Mouse (Mus musculus) c-Kit-positive CD71-positive TER-119-negative erythroid progenitor cells, embryonic 14.5 days (primary cell): ENCODE results near the gene Pxk.

ENCODE experiments used
- DNase-seq: peaks from one replicate; pipeline ENCODE4 v3.0.0-alpha.2; 2013; ENCODE audit warnings: low read depth

Pxk gene

DNA sequence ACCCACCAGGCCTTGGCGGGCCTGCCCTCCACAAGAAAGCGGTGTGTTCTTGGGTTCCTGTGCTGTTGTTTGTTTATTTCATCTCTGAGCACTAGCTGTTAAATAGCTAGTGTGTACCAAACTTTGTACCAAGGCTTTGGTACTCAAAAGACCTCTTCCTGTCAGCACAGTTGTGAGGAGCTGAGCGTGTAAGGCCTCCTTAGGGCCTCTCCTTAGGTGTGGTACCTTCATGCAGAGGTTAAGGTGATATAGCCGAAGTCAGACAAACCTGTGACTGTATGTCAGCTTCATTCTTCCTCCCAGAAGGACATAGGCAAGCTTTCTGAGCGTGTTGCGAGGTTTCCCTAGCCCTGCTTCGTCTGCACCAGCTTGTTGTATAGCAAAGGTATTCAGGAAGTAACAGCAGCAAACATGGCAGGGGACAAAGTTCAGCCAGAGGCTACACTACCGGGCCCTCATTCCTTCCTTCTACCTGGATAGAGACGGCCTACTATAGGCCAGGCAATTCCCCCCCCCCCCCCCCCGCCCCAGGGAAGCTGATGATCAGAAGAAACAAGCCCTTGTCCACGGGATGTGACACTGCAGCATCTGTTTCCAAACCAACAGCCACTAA is 48.7 kb downstream of the Pxk start:
- DNase-seq = no peak

- no peak for DNase-seq
These were observed 50.8 kb downstream of the Pxk start for GRCm38 (mm10) chr14:8148842-8149241.

DNA sequence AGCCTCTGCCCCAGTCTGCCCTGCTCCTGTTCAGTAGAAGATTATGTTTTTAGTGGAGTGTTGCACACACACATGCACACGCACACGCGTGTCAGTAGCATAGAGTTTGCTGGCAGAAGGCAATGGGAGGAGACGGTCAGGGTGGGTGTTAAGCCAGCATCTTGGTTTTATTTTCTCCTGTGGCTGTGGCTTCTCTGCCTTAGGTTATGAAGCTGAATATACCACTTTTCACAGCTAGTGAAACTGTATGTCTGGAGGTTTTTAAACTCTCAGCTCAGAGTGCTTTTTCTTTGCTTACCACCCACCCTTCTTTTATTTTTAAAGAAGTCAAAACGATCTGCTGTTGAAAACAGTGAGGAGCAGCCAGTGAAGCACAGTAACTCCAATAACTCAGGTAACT is 53.7 kb downstream of the Pxk start:
- DNase-seq = no peak

GRCm38 (mm10) chr14:8154072-8154471 is 56.1 kb downstream of the Pxk start:
- DNase-seq = no peak

DNA sequence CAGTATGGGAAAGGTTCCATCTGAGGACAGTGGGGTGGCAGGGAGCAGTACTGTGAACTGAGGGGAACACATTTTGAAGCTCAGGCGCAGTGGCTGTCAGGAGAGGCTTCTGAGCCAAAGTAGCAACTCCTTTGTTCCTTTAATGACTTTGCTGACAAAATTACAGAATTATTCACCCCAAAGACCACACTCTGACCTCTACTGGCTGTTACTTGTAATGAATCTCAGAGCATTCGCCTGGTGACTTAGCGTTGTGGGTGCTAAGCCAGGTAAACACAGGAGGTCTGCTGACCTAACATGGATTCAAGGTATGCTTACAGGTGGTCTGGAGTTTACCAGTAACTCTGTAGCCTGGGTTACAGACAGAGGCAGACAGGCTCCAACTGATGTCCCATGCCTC is 58.9 kb downstream of the Pxk start:
- DNase-seq = no peak

- DNase-seq = no peak
These were observed 60.7 kb downstream of the Pxk start for GRCm38 (mm10) chr14:8158721-8159120.

GRCm38 (mm10) chr14:8159141-8159540 is 61.1 kb downstream of the Pxk start:
- no peak for DNase-seq

- DNase-seq = no peak
These were observed 63.8 kb downstream of the Pxk start for GRCm38 (mm10) chr14:8161777-8162176.

DNA sequence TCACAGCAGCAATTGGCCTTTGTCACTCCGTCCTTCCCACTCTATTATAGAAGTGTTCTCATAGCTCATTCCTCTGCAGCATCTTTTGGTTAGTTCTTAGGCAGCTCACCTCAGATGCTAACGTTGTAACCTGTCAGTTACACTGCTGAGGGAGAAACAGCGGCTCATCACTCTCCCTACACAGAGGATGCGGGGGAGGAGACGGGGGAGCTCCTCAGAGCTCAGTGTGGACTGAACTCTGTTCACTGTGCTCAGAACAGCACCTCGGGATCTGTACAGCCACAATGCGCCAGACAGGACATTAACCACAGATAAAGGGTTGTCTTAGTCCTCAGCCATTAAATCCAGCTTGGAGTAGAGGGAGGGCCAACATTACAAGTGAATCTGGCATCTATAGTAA is 66.5 kb downstream of the Pxk start:
- no peak for DNase-seq

DNA sequence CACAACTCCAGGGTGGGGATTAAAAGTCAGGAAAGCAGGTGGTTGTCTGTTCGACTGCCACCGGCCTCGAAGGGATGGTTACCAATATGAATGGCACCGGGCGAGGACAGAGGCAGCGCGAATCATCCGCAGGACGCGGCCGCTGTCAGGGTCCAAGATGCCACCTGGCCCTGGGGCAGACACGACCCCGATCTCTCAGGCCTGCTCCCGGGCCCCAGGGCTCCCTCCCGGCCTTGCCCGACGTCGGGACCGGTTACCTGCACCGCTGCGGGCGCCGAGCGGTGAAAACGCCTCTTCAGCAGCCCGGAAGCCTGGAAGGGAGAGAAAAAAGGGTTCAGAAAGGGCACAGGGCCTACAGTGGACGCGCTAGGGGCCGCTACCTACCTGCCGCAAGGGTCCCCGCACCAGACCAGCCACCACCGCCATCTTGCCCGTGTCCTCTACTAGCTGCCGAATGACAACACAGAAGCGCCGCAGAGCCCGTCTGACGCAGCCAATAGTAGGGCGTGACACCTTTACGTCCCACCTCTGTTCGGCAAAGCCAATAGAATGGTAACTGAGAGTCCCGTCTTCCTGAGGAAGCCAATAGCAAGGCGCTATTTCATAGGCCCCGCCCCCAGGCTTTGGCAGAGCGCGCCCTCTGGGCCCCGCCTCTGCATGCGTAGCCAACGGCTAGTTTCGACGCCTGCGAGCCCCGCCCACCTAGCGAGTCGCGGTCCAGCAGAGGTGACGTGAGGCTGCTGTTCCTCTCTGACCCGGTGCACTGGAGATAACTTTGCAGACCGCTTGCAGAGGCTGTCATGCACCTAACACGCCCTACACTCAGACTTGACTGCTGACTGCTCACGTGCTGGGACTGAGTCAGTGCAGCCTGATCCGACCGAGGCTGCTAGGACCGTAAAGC is 74.7 kb downstream of the Pxk start, which contains the start of gene Pdhb:
Gene Pdhb, minus strand, starts transcription at position 519 of the 904 bp plus-strand sequence.
- DNase-seq = peak; percentile 98

- DNase-seq = peak; percentile 51
These were observed 75.7 kb downstream of the Pxk start for GRCm38 (mm10) chr14:8173542-8174250.

DNA sequence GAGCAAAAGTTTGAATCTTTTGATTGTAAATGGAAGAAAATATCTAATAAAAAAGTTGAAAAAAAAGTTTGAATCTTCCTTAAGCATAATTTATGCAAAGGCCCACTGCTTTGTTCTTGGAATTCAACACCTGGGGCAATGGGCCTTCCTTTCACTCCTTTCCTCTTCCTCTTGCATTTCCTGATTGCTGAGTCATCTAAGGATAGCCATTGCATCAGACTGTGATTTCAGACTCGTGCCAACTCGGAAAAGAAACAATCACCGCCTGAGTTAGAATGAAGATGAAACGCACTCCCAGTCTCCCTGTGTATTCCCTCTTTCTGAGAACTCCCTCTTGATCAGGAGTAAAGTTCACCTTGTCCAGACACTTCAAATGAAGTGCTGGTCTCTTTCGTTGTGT is 76.6 kb downstream of the Pxk start:
- no peak for DNase-seq

DNA sequence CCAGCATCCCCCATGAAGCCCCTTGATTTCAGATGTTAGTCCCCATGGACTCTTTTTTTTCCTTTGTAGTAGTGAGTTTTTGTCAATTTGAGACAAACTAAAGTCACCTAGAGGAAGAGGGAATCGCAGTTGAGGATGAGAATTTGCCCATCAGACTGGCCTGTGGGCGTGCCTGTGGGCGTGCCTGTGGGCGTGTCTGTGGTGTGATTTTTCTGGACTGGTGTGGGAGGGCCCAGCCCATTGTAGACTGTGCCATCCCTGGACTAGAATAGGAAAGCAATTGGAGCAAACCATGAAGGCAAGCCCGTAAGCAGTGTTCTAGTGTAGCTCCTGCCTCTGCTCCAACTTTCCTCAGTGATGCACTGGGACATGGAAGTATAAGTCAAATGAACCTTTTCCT is 78.2 kb downstream of the Pxk start:
- no peak for DNase-seq

- no peak for DNase-seq
These were observed 82.5 kb downstream of the Pxk start for GRCm38 (mm10) chr14:8180371-8181035.

- no peak for DNase-seq
These were observed 85.3 kb downstream of the Pxk start for GRCm38 (mm10) chr14:8183330-8183729.

GRCm38 (mm10) chr14:8186278-8187045 is 88.5 kb downstream of the Pxk start:
- DNase-seq = no peak

GRCm38 (mm10) chr14:8190556-8190955 is 92.5 kb downstream of the Pxk start:
- DNase-seq = no peak

DNA sequence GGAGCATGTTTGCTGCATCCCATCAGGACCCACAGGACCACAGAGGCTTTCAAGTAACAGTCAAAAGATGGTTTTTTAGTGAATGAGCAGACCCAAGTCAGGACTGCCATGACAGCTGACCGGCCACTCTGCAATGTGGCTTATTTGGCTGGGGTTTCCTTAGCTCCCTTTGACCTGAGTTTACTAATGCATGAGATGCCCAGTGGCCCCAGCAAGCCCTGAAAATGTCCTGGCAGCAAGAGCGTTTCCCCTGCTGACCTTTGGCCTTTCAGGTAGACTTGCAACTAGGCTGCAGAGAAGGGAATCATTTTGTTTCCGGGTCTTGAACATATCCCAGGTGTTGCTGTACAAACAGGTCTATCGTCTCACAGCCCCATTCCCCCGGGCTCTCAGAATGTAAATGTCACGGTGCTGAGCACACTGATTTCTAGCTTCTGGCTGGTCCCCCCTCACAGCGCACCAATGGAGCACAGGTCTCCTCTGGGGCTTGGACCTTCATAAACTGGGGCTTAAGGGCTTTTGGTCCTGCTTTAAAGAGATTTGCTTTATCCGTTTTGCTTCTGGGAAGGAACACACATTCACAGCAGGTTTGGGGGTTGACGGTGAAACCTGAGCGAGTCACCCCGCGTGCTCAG is 93.4 kb downstream of the Pxk start:
- no peak for DNase-seq

DNA sequence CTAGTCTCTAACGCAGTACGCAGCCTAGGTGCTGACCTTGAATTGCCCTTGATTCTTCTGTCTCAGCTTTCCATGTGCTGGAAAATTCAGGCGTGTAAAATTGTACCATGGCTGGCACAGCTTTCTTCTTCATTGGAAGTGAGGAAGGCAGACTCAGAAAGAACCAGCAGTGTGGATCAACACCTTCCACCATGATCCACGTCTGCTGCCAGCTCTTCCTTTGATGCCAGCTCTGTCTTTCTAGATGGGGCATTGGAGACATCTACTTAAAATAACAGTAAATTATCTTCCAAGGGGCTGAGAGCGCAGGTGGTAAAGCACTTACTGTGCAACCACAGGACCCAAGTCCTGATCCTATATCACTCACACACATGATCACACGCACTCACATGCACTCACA is 94.7 kb downstream of the Pxk start:
- DNase-seq = no peak

DNA sequence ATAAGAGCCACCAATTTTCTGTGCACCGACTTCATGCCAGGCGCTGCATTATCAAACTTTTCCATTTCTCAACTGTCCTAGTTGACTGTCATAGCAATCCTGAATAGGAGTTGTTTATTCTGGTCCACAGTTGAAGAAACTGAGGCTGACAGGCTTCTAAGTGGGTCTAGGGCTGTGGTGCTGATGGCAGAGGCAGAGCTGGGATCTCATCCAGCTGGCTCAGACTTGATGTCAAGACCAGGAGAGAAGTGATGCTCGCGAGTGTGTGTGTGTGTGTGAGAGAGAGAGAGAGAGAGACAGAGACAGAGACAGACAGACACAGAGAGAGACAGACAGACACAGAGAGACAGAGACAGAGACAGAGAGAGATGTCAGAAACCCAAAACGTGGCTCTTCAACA is 102.8 kb downstream of the Pxk start:
- no peak for DNase-seq

GRCm38 (mm10) chr14:8201715-8202114 is 103.7 kb downstream of the Pxk start:
- DNase-seq = no peak
